Mouse (Mus musculus) liver, postnatal 0 days (tissue): ENCODE measurements around the gene Upp1. TPM values are rescaled to one million over a fixed set of nuclear protein-coding genes. Genes with fewer than 3 reads are reported as not detected.
"Not testable (repeated sequence)": the region's sequence is repeated elsewhere in the genome, so short reads cannot be mapped to it uniquely, and the experiment has no call there.

Experiments
- ATAC-seq: fragments of 200-750 bp; cut with Nextera tagmentation; 2 replicates; pipeline ENCODE4 v1.8.0; 2017; ENCODE audit warnings: mild to moderate bottlenecking, moderate library complexity
- DNase-seq: peaks from one replicate; pipeline ENCODE4 v3.0.0-alpha.2; 2016
- H3K27ac ChIP-seq: fragments of 300-500 bp; sonication (generic); 2 replicates; pipeline ENCODE4 v1.5.1; 2014; ENCODE audit warnings: antibody characterized with exemption, moderate library complexity, mild to moderate bottlenecking, low read depth
- H3K27me3 ChIP-seq: fragments of 300-500 bp; sonication (generic); 2 replicates; pipeline ENCODE4 v1.6.1; 2014; ENCODE audit warnings: low read length, control low read depth, mixed read lengths; ENCODE audit not compliant: insufficient read depth
- H3K36me3 ChIP-seq: fragments of 300-500 bp; sonication (generic); replicated peaks from 2 replicates; pipeline ENCODE4 v1.6.1; 2014; ENCODE audit warnings: mild to moderate bottlenecking, control low read depth, low read length, moderate library complexity, mixed read lengths; ENCODE audit not compliant: insufficient read depth
- H3K4me1 ChIP-seq: fragments of 300-500 bp; sonication (generic); 2 replicates; pipeline ENCODE4 v1.6.1; 2014; ENCODE audit warnings: antibody characterized with exemption, mild to moderate bottlenecking, control low read depth; ENCODE audit not compliant: insufficient read depth
- H3K4me2 ChIP-seq: fragments of 300-500 bp; sonication (generic); 2 replicates; pipeline ENCODE4 v1.6.1; 2014; ENCODE audit warnings: low read depth, mild to moderate bottlenecking, low read length, moderate library complexity, mixed read lengths
- H3K4me3 ChIP-seq: fragments of 300-500 bp; sonication (generic); 2 replicates; pipeline ENCODE4 v1.5.1; 2014; ENCODE audit warnings: low read depth, low read length
- H3K9ac ChIP-seq: fragments of 300-500 bp; sonication (generic); replicated peaks from 2 replicates; pipeline ENCODE4 v1.6.1; 2014; ENCODE audit warnings: mild to moderate bottlenecking, moderate library complexity
- H3K9me3 ChIP-seq: fragments of 300-500 bp; sonication (generic); 2 replicates; pipeline ENCODE4 v1.6.1; 2016; ENCODE audit warnings: mild to moderate bottlenecking, control low read depth, low read length, mixed read lengths
- CTCF ChIP-seq: sonication (generic); IDR thresholded peaks from 2 replicates; pipeline ENCODE4 v1.5.1; 2016; ENCODE audit warnings: antibody characterized with exemption, low read depth
- EP300 ChIP-seq: IDR thresholded peaks from 2 replicates; pipeline ENCODE4 v1.6.1; 2016; ENCODE audit warnings: antibody characterized with exemption, low read depth, mild to moderate bottlenecking
- WGBS: fragments of 180-500 bp; shearing (Covaris S2); extraction: QIAGEN DNeasy Blood & Tissue Kit; methylation state at CpG from one replicate; pipeline ENCODE4 v1.1.7; 2014; ENCODE audit not compliant: insufficient replicate concordance; 5-methylcytosine and 5-hydroxymethylcytosine counted together
- polyA plus RNA-seq: library from polyadenylated mRNA; unstranded; fragments of >200 nt; fragmentation: Nextera tagmentation; extraction: Ambion mirVana; gene quantifications from 2 replicates; pipeline ENCODE4 v1.2.1, GENCODE M21; 2015

Gene Upp1
- polyA plus RNA-seq, 1 experiment from 2014 or later: 1.8 TPM

DNA sequence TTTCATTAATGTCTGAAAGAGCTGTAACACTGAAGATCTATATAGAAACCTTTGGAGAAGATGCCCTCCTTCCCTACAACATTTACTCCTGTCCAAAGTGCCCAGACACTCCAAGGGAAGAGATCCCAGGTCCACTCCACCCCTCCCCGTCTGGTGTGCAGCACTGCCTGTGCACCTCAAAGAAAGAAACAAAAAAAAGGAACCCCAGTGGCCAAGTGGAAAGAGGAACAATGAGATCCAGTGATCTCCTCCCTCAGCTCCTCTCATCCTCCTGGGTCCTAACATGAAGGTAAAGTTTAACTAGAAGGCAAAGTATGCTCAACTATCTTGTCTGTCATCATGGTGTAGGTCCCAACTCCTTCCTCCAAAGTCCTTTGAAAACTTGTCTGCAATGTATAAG, 28.8 kb downstream of the Upp1 start:
- no peak overlapping the region for H3K4me3 ChIP-seq
- no peaks in the 10 kb centered on the region for H3K36me3 ChIP-seq
- no peaks in the 10 kb centered on the region for H3K9me3 ChIP-seq
- no peak overlapping the region for H3K27ac ChIP-seq
- TF ChIP-seq CTCF (no peak), EP300 (no peak)
- H3K4me2 ChIP-seq: no peak overlapping the region
- no peak for ATAC-seq
- no peaks in the 10 kb centered on the region for H3K27me3 ChIP-seq
- no peak overlapping the region for H3K9ac ChIP-seq
- H3K4me1 ChIP-seq: no peaks in the 10 kb centered on the region
- DNase-seq: no peak
- WGBS: 48% methylated on average over 1 of the region's 1 CpGs

DNA sequence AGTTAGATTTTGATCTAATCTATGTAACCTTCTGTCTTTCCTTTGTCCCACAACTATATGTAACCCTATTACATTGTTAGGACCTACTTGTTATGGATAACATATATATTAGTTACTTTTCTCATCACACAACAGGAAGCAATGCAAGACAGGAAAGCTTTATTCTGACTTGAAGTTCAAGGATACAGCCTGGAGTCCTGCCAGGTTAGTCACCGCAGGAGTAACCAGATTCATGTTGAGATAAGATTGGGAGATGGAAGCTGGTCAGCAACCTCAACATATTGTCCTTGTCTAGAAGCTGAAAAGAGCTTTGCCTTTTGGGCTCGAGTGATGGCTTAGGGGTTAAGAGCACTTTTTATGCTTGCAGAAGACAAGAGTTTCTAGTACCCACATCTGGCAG, 30.3 kb downstream of the Upp1 start:
- H3K36me3 ChIP-seq: no peaks in the 10 kb centered on the region
- TF ChIP-seq EP300: no peak
- TF ChIP-seq CTCF: no peak
- no peaks in the 10 kb centered on the region for H3K27me3 ChIP-seq
- H3K27ac ChIP-seq: no peak overlapping the region
- no peak overlapping the region for H3K4me2 ChIP-seq
- WGBS: 69% methylated on average over 2 of the region's 2 CpGs
- H3K4me1 ChIP-seq: no peaks in the 10 kb centered on the region
- ATAC-seq (no peak), DNase-seq (no peak)
- no peaks in the 10 kb centered on the region for H3K9me3 ChIP-seq
- no peak overlapping the region for H3K9ac ChIP-seq
- H3K4me3 ChIP-seq: no peak overlapping the region

- H3K9me3 ChIP-seq, H3K27me3 ChIP-seq, ATAC-seq, H3K4me3 ChIP-seq, H3K36me3 ChIP-seq, DNase-seq, H3K9ac ChIP-seq, H3K4me1 ChIP-seq, H3K27ac ChIP-seq, H3K4me2 ChIP-seq: not testable (repeated sequence)
- 79% methylated on average over 25 of the region's 25 CpGs for WGBS
These were observed 32.5 kb downstream of the Upp1 start for GRCm38 (mm10) chr11:9150403-9150802.

- DNase-seq (no peak), ATAC-seq (no peak)
- H3K27ac ChIP-seq: no peak overlapping the region
- no peak for TF ChIP-seq EP300
- TF ChIP-seq CTCF: no peak
- H3K36me3 ChIP-seq: no peaks in the 10 kb centered on the region
- no peak overlapping the region for H3K9ac ChIP-seq
- H3K27me3 ChIP-seq: no peaks in the 10 kb centered on the region
- no peaks in the 10 kb centered on the region for H3K4me1 ChIP-seq
- no peaks in the 10 kb centered on the region for H3K9me3 ChIP-seq
- no peak overlapping the region for H3K4me3 ChIP-seq
- WGBS: 50% methylated on average over 3 of the region's 3 CpGs
- H3K4me2 ChIP-seq: no peak overlapping the region
These were observed 42.0 kb downstream of the Upp1 start for GRCm38 (mm10) chr11:9159953-9160352.

GRCm38 (mm10) chr11:9167331-9167730, 49.4 kb downstream of the Upp1 start:
- TF ChIP-seq CTCF (no peak), EP300 (no peak)
- no peaks in the 10 kb centered on the region for H3K9me3 ChIP-seq
- no peaks in the 10 kb centered on the region for H3K36me3 ChIP-seq
- H3K9ac ChIP-seq: no peak overlapping the region
- ATAC-seq (no peak), DNase-seq (no peak)
- H3K27me3 ChIP-seq: no peaks in the 10 kb centered on the region
- H3K4me3 ChIP-seq: no peak overlapping the region
- H3K4me2 ChIP-seq: no peak overlapping the region
- H3K4me1 ChIP-seq: no peaks in the 10 kb centered on the region
- WGBS: 95% methylated on average over 2 of the region's 2 CpGs
- no peak overlapping the region for H3K27ac ChIP-seq

GRCm38 (mm10) chr11:9181477-9181876, 63.6 kb downstream of the Upp1 start:
- ATAC-seq (no peak), DNase-seq (no peak)
- Histone ChIP-seq H3K36me3 (no peaks in the 10 kb centered on the region), H3K4me2 (no peak overlapping the region), H3K9me3 (no peaks in the 10 kb centered on the region), H3K4me1 (no peaks in the 10 kb centered on the region), H3K27ac (no peak overlapping the region), H3K27me3 (no peaks in the 10 kb centered on the region), H3K4me3 (no peak overlapping the region), H3K9ac (no peak overlapping the region)
- TF ChIP-seq CTCF (no peak), EP300 (no peak)
- 64% methylated on average over 1 of the region's 1 CpGs for WGBS

Other genes with a start within 250 kb of the Upp1 start
- gene Pkd1l1, start 144.8 kb upstream of the Upp1 start, polyA plus RNA-seq: 0.06 TPM in 1 of 2 replicates, not detected in the other
- gene Hus1, start 106.9 kb upstream of the Upp1 start, polyA plus RNA-seq: 2.9 and 3.2 TPM in 2 replicates
- gene Gm11992, start 69.5 kb upstream of the Upp1 start, polyA plus RNA-seq: 0.11 and 0.14 TPM in 2 replicates
- 0.15 TPM in 1 of 2 replicates, not detected in the other for gene Sun3, start 69.1 kb upstream of the Upp1 start, polyA plus RNA-seq
- gene Abca13, start 73.8 kb downstream of the Upp1 start, polyA plus RNA-seq: 0.18 and 0.49 TPM in 2 replicates